Comparison of ENCODE assay signal across 20 mouse cellular contexts in the genomic region with DNA sequence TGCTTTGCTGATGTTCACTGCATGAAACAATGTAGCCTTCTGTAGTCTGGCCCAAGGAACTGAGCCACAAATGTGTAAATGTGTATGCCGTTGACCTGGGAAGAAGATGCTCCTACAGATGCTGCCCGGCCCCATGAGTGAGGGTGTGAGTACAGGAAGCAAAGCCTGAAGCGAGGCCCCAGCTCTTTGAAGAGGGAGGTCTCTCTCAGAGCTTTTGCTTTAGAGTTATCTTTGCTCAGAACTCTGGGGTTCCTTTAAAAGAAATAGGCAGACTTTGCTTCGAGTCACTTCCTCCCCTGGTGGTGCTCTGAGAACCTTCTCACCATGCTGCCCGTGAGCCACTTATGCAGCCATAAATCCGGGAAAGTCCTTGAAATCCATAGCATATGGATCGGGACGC. TPM values are rescaled to one million over a fixed set of nuclear protein-coding genes. Genes with fewer than 3 reads are reported as not detected.
DNase-seq lines count a peak whose midpoint lies in the region; ATAC-seq and TF ChIP-seq lines count a peak whose summit lies in the region.
"Had no signal": no experiment of that assay in that cellular context is flagged by ENCODE, and none has a peak within 500 bp of the region (broad histone marks: within the 10 kb centered on the region; RNA-seq: fewer than 3 reads in every experiment).

No protein-coding gene starts in this region.

- TF ChIP-seq POLR2A in olfactory bulb, adult 2 months (IDR thresholded peaks at IDR 0.05; ENCODE audit: insufficient read depth, low read depth, low read length), result no peak

- no peak overlapping the region for H3K4me3 ChIP-seq in layer of hippocampus, adult 2 months
- no peak overlapping the region for H3K4me3 ChIP-seq in olfactory bulb, adult 2 months (ENCODE audit: insufficient read depth, low read depth, low read length)
- no peak overlapping the region for H3K4me3 ChIP-seq in hindbrain, embryonic 13.5 days
- H3K4me3 ChIP-seq: limb, embryonic 10.5 days had no signal

- WGBS in olfactory bulb, adult 2 months, result 86% methylated on average over 8 of the region's 8 CpGs
- 92% methylated on average over 8 of the region's 8 CpGs for WGBS in hindbrain, embryonic 13.5 days

- no peak overlapping the region for H3K4me2 ChIP-seq in hindbrain, embryonic 13.5 days

- H3K36me3 ChIP-seq in hindbrain, embryonic 13.5 days, result no peaks in the 10 kb centered on the region
- H3K36me3 ChIP-seq: limb, embryonic 10.5 days had no signal

- 0 out of 2 replicates have a peak overlapping the region, but pooled peaks have one; percentile 14 for H3K27ac ChIP-seq in layer of hippocampus, adult 2 months
- peak overlapping the region; percentile 43; the same call in 1 of the 2 replicates for H3K27ac ChIP-seq in olfactory bulb, adult 2 months (ENCODE audit: insufficient read depth, low read depth, low read length)
- H3K27ac ChIP-seq in hindbrain, embryonic 13.5 days, result no peak overlapping the region
- H3K27ac ChIP-seq: hindbrain, postnatal 0 days; limb, embryonic 10.5 days had no signal

- TF ChIP-seq CTCF in layer of hippocampus, adult 2 months (conservative IDR thresholded peaks at IDR 0.05), result no peak
- no peak for TF ChIP-seq CTCF in olfactory bulb, adult 2 months (IDR thresholded peaks at IDR 0.05; ENCODE audit: insufficient read depth, low read depth, low read length)

- H3K4me1 ChIP-seq in olfactory bulb, adult 2 months (ENCODE audit: control insufficient read depth, insufficient read depth, low read length), result peaks cover 55% of the 10 kb centered on the region
- H3K4me1 ChIP-seq in hindbrain, embryonic 13.5 days (replicated peaks), result peaks cover 31% of the 10 kb centered on the region

- ATAC-seq in hindbrain, embryonic 13.5 days (ENCODE audit: low FRiP score), result no peak
- ATAC-seq: forebrain, embryonic 16.5 days; hindbrain, postnatal 0 days; midbrain, embryonic 16.5 days had no signal

- H3K9me3 ChIP-seq in hindbrain, embryonic 13.5 days, result no peaks in the 10 kb centered on the region
- H3K9me3 ChIP-seq: limb, embryonic 10.5 days had no signal

- H3K27me3 ChIP-seq in hindbrain, embryonic 13.5 days, result no peaks in the 10 kb centered on the region
- H3K27me3 ChIP-seq: CH12.LX had no signal

- DNase-seq in layer of hippocampus, adult 2 months (ENCODE audit: low spot score in 2 of 2), result no peak
- no peak for DNase-seq in layer of hippocampus, adult 9-10 months (ENCODE audit: low spot score)
- DNase-seq in T-cell, adult 2 months (ENCODE audit: low spot score), result peak; percentile 36
- DNase-seq in thymus, postnatal 36 days, result peak; percentile 39 to 52
- no peak for DNase-seq in cerebellum, adult 18-20 months
- no peak for DNase-seq in gastrocnemius, adult 18-20 months (ENCODE audit: low spot score)
- DNase-seq: adrenal gland, adult 2 months; cerebellum, adult 9-10 months; embryo, embryonic 11 days; kidney, adult 18-20 months; kidney, postnatal 14 days; lung, adult 18-20 months; right cerebral cortex, postnatal 14 days had no signal

- no peak overlapping the region for H3K9ac ChIP-seq in hindbrain, embryonic 13.5 days

RNA-seq across cellular contexts. Expression of a gene that starts 6.4 kb away (rescaled TPM):
- 1 to 10 TPM; 8.4 to 9.8 TPM for total RNA-seq in layer of hippocampus, adult 2 months (2021)
- not detected in 2 replicates for polyA plus RNA-seq in olfactory bulb, adult 2 months (2012; ENCODE audit: insufficient read depth, insufficient read length, low replicate concordance, missing spikeins)
- total RNA-seq in gastrocnemius, adult 18-20 months (2021), result 1 to 10 TPM; 1.3 to 1.5 TPM
- 5.6 and 6.5 TPM in 2 replicates for polyA plus RNA-seq in hindbrain, embryonic 13.5 days (2015; fragmentation: Nextera tagmentation; extraction: Ambion mirVana)
- polyA plus RNA-seq: limb, embryonic 10.5 days had no signal

RNA-seq across cellular contexts. Expression of a gene that starts 35.8 kb away (rescaled TPM):
- total RNA-seq in layer of hippocampus, adult 2 months (2021), result 10 to 100 TPM; 36.0 to 38.4 TPM
- polyA plus RNA-seq in olfactory bulb, adult 2 months (2012; ENCODE audit: insufficient read depth, insufficient read length, low replicate concordance, missing spikeins), result not detected in 2 replicates
- total RNA-seq in gastrocnemius, adult 18-20 months (2021), result 1 to 10 TPM; 3.4 to 4.7 TPM
- 70.2 and 70.7 TPM in 2 replicates for polyA plus RNA-seq in hindbrain, embryonic 13.5 days (2015; fragmentation: Nextera tagmentation; extraction: Ambion mirVana)

RNA-seq across cellular contexts. Expression of a gene that starts 57.2 kb away (rescaled TPM):
- 10 to 100 TPM; 11.4 to 15.0 TPM for total RNA-seq in layer of hippocampus, adult 2 months (2021)
- polyA plus RNA-seq in olfactory bulb, adult 2 months (2012; ENCODE audit: insufficient read depth, insufficient read length, low replicate concordance, missing spikeins), result not detected in 2 replicates
- total RNA-seq in gastrocnemius, adult 18-20 months (2021), result 1 to 10 TPM; 3.8 to 5.3 TPM
- polyA plus RNA-seq in hindbrain, embryonic 13.5 days (2015; fragmentation: Nextera tagmentation; extraction: Ambion mirVana), result 16.7 and 17.3 TPM in 2 replicates

Comparison
In these comparisons a context has a peak if more than half of its experiments do, and no peak if none do; other contexts are left out.
1. DNase-seq: peak in T-cell, adult 2 months (single experiment) and thymus, postnatal 36 days (2 of 2); none in layer of hippocampus, adult 2 months (0 of 2), layer of hippocampus, adult 9-10 months (single experiment), cerebellum, adult 18-20 months (0 of 2) and gastrocnemius, adult 18-20 months (single experiment).
2. RNA of a gene that starts 35.8 kb away (total RNA-seq): 36.0 to 38.4 TPM in layer of hippocampus, adult 2 months; 3.4 to 4.7 TPM in gastrocnemius, adult 18-20 months; every median in the first group is over 4 times any median in the second.